Mouse (Mus musculus) gastrocnemius, adult 18-20 months (tissue): ENCODE results near the gene Abcg5. TPM values are rescaled to one million over a fixed set of nuclear protein-coding genes. Genes with fewer than 3 reads are reported as not detected.

Source experiments
- DNase-seq: peaks from one replicate; pipeline ENCODE4 v3.0.0; 2021; ENCODE audit warnings: low spot score
- total RNA-seq, 2 experiments: library from RNA; stranded (reverse); gene quantifications; 2 replicates each; pipeline ENCODE4 v1.2.3; 2021

Gene Abcg5
- total RNA-seq, 2 experiments from 2014 or later = not detected

- no peak for DNase-seq
Observed at GRCm38 (mm10) chr17:84685286-84685685, 2.5 kb upstream of the Abcg5 start.

- no peak for DNase-seq
Observed at GRCm38 (mm10) chr17:84684284-84684683, 1.5 kb upstream of the Abcg5 start.

- DNase-seq = no peak
Observed at GRCm38 (mm10) chr17:84681670-84682069, 1.1 kb downstream of the Abcg5 start.

- DNase-seq = no peak
Observed at GRCm38 (mm10) chr17:84677595-84677994, 5.2 kb downstream of the Abcg5 start.

- no peak for DNase-seq
Observed at GRCm38 (mm10) chr17:84675951-84676366, 6.9 kb downstream of the Abcg5 start, which contains the start of gene Abcg8. Gene Abcg8 (plus strand): TSS chr17:84676302.

- DNase-seq = no peak
Observed at GRCm38 (mm10) chr17:84675204-84675603, 7.6 kb downstream of the Abcg5 start.

GRCm38 (mm10) chr17:84674048-84674447 is 8.8 kb downstream of the Abcg5 start:
- DNase-seq = no peak

- DNase-seq = no peak
Observed at GRCm38 (mm10) chr17:84672376-84673369, 10.1 kb downstream of the Abcg5 start.

GRCm38 (mm10) chr17:84667848-84668247 is 15.0 kb downstream of the Abcg5 start:
- no peak for DNase-seq

- DNase-seq = no peak
Observed at GRCm38 (mm10) chr17:84665691-84666090, 17.1 kb downstream of the Abcg5 start.

- DNase-seq = no peak
Observed at GRCm38 (mm10) chr17:84665053-84665452, 17.8 kb downstream of the Abcg5 start.

- DNase-seq = no peak
Observed at GRCm38 (mm10) chr17:84658951-84659350, 23.9 kb downstream of the Abcg5 start.

- no peak for DNase-seq
Observed at GRCm38 (mm10) chr17:84658195-84658594, 24.6 kb downstream of the Abcg5 start.

- no peak for DNase-seq
Observed at GRCm38 (mm10) chr17:84657782-84658181, 25.0 kb downstream of the Abcg5 start.

- no peak for DNase-seq
Observed at GRCm38 (mm10) chr17:84657422-84657732, 25.4 kb downstream of the Abcg5 start.

- no peak for DNase-seq
Observed at GRCm38 (mm10) chr17:84656653-84657421, 26.0 kb downstream of the Abcg5 start.

GRCm38 (mm10) chr17:84656205-84656604 is 26.6 kb downstream of the Abcg5 start:
- no peak for DNase-seq

GRCm38 (mm10) chr17:84653544-84653943 is 29.3 kb downstream of the Abcg5 start:
- DNase-seq = no peak

- DNase-seq = no peak
Observed at GRCm38 (mm10) chr17:84650302-84651017, 32.4 kb downstream of the Abcg5 start.

- no peak for DNase-seq
Observed at GRCm38 (mm10) chr17:84647630-84648029, 35.2 kb downstream of the Abcg5 start.

- no peak for DNase-seq
Observed at GRCm38 (mm10) chr17:84646477-84646876, 36.3 kb downstream of the Abcg5 start.

GRCm38 (mm10) chr17:84645894-84646293 is 36.9 kb downstream of the Abcg5 start:
- DNase-seq = no peak
